Mouse (Mus musculus) lung, adult 2 months (tissue): ENCODE measurements around the gene Nyx.

ENCODE experiments used
- CTCF ChIP-seq: fragments of 200-500 bp; IDR thresholded peaks from 2 replicates; pipeline ENCODE4 v1.5.1; 2011; ENCODE audit warnings: mild to moderate bottlenecking, low read length, control low read depth; ENCODE audit not compliant: insufficient read depth
- POLR2A ChIP-seq: fragments of 200-500 bp; IDR thresholded peaks from 2 replicates; pipeline ENCODE4 v1.6.1; 2011; ENCODE audit warnings: low read depth, mild to moderate bottlenecking, control low read depth, low read length, borderline replicate concordance; ENCODE audit errors: extremely low read depth

- TF ChIP-seq CTCF (no peak), POLR2A (no peak)
Observed at GRCm38 (mm10) chrX:13489001-13489400, 23.1 kb downstream of the Nyx start.
